Mouse (Mus musculus): ENCODE results near the gene Fhl5. TPM values are rescaled to one million over a fixed set of nuclear protein-coding genes. Genes with fewer than 3 reads are reported as not detected.
"Not testable (repeated sequence)": the region's sequence is repeated elsewhere in the genome, so short reads cannot be mapped to it uniquely, and the experiment has no call there.

The Fhl5 gene
- polyA plus RNA-seq (2015; fragmentation: Nextera tagmentation; extraction: Ambion mirVana), result not detected in 2 replicates

- H3K36me3 ChIP-seq, result 0 out of 2 replicates have a peak, but pooled peaks cover under 1% of the 10 kb centered on the region
- no peak within 1 kb of the TSS for H3K27ac ChIP-seq
- ATAC-seq (replicated peaks; ENCODE audit: low FRiP score), result no peak
- no peak within 1 kb of the TSS for H3K4me2 ChIP-seq
- H3K9me3 ChIP-seq (replicated peaks), result no peaks in the 10 kb centered on the region
- no peak within 1 kb of the TSS for H3K4me3 ChIP-seq (replicated peaks)
- H3K9ac ChIP-seq, result no peak within 1 kb of the TSS
- WGBS, result 86% methylated on average over 3 of the region's 3 CpGs
- H3K4me1 ChIP-seq, result no peaks in the 10 kb centered on the region
- H3K27me3 ChIP-seq, result no peaks in the 10 kb centered on the region
Measured at GRCm38 (mm10) chr4:25242776-25243175, at the start of gene Fhl5. Fhl5 (minus strand) TSS chr4:25242876.

- not testable (repeated sequence) for H3K4me1 ChIP-seq; H3K9ac ChIP-seq; ATAC-seq (replicated peaks; ENCODE audit: low FRiP score); H3K36me3 ChIP-seq; H3K27ac ChIP-seq; H3K27me3 ChIP-seq; H3K4me2 ChIP-seq; H3K9me3 ChIP-seq (replicated peaks); H3K4me3 ChIP-seq (replicated peaks)
- 79% methylated on average over 1 of the region's 1 CpGs for WGBS
Measured at GRCm38 (mm10) chr4:25285002-25285401, 42.3 kb upstream of the Fhl5 start.

GRCm38 (mm10) chr4:25281671-25282038 is 39.0 kb upstream of the Fhl5 start, which contains the start of gene Ufl1:
Ufl1 (minus strand) TSS chr4:25281821.
- Histone ChIP-seq H3K9me3 (replicated peaks) (no peaks in the 10 kb centered on the region), H3K27ac (peak within 1 kb of the TSS; percentile 97), H3K4me1 (peaks cover 5% of the 10 kb centered on the region), H3K9ac (peak within 1 kb of the TSS; percentile 88), H3K4me2 (peak within 1 kb of the TSS; percentile 61), H3K27me3 (no peaks in the 10 kb centered on the region), H3K36me3 (peaks cover 27% of the 10 kb centered on the region), H3K4me3 (replicated peaks) (peak within 1 kb of the TSS; percentile 81)
- ATAC-seq (replicated peaks; ENCODE audit: low FRiP score), result peak; percentile 99
- WGBS, result 0% methylated on average over 29 of the region's 30 CpGs

GRCm38 (mm10) chr4:25280938-25281670 is 38.4 kb upstream of the Fhl5 start:
- H3K9ac ChIP-seq, result peak overlapping the region; percentile 88
- ATAC-seq (replicated peaks; ENCODE audit: low FRiP score), result peak; percentile 95
- peak overlapping the region; percentile 61 for H3K4me2 ChIP-seq
- no peaks in the 10 kb centered on the region for H3K27me3 ChIP-seq
- H3K27ac ChIP-seq, result peak overlapping the region; percentile 97
- under 1% methylated on average over 32 of the region's 32 CpGs for WGBS
- H3K4me3 ChIP-seq (replicated peaks), result peak overlapping the region; percentile 81
- H3K36me3 ChIP-seq, result peaks cover 28% of the 10 kb centered on the region
- no peaks in the 10 kb centered on the region for H3K9me3 ChIP-seq (replicated peaks)
- peaks cover 5% of the 10 kb centered on the region for H3K4me1 ChIP-seq

GRCm38 (mm10) chr4:25272861-25273627 is 30.4 kb upstream of the Fhl5 start:
- Histone ChIP-seq H3K4me2 (no peak overlapping the region), H3K4me3 (replicated peaks) (no peak overlapping the region), H3K36me3 (peaks cover 83% of the 10 kb centered on the region), H3K9ac (no peak overlapping the region), H3K27me3 (no peaks in the 10 kb centered on the region), H3K27ac (no peak overlapping the region), H3K4me1 (no peaks in the 10 kb centered on the region), H3K9me3 (replicated peaks) (no peaks in the 10 kb centered on the region)
- no peak for ATAC-seq (replicated peaks; ENCODE audit: low FRiP score)
- WGBS, result 78% methylated on average over 7 of the region's 7 CpGs

GRCm38 (mm10) chr4:25271926-25272325 is 29.2 kb upstream of the Fhl5 start:
- Histone ChIP-seq H3K36me3 (peaks cover 83% of the 10 kb centered on the region), H3K27me3 (no peaks in the 10 kb centered on the region), H3K27ac (no peak overlapping the region), H3K9ac (no peak overlapping the region), H3K9me3 (replicated peaks) (no peaks in the 10 kb centered on the region), H3K4me3 (replicated peaks) (no peak overlapping the region), H3K4me1 (no peaks in the 10 kb centered on the region), H3K4me2 (no peak overlapping the region)
- no peak for ATAC-seq (replicated peaks; ENCODE audit: low FRiP score)
- WGBS, result 97% methylated on average over 1 of the region's 1 CpGs

GRCm38 (mm10) chr4:25267144-25267543 is 24.5 kb upstream of the Fhl5 start:
- Histone ChIP-seq H3K27me3 (no peaks in the 10 kb centered on the region), H3K36me3 (peaks cover 80% of the 10 kb centered on the region), H3K4me2 (no peak overlapping the region), H3K4me3 (replicated peaks) (no peak overlapping the region), H3K9me3 (replicated peaks) (no peaks in the 10 kb centered on the region), H3K4me1 (no peaks in the 10 kb centered on the region), H3K9ac (no peak overlapping the region), H3K27ac (no peak overlapping the region)
- no peak for ATAC-seq (replicated peaks; ENCODE audit: low FRiP score)
- WGBS, result 93% methylated on average over 3 of the region's 3 CpGs

GRCm38 (mm10) chr4:25257822-25258398 is 15.2 kb upstream of the Fhl5 start:
- H3K9ac ChIP-seq, result no peak overlapping the region
- 89% methylated on average over 7 of the region's 7 CpGs for WGBS
- H3K4me1 ChIP-seq, result no peaks in the 10 kb centered on the region
- H3K27ac ChIP-seq, result no peak overlapping the region
- H3K36me3 ChIP-seq, result peaks cover 55% of the 10 kb centered on the region
- no peak for ATAC-seq (replicated peaks; ENCODE audit: low FRiP score)
- H3K4me3 ChIP-seq (replicated peaks), result no peak overlapping the region
- H3K9me3 ChIP-seq (replicated peaks), result no peaks in the 10 kb centered on the region
- no peaks in the 10 kb centered on the region for H3K27me3 ChIP-seq
- no peak overlapping the region for H3K4me2 ChIP-seq

GRCm38 (mm10) chr4:25235663-25236062 is 7.0 kb downstream of the Fhl5 start:
- ATAC-seq (replicated peaks; ENCODE audit: low FRiP score); H3K4me1 ChIP-seq; H3K36me3 ChIP-seq; H3K27ac ChIP-seq; H3K4me2 ChIP-seq; H3K4me3 ChIP-seq (replicated peaks); H3K27me3 ChIP-seq; H3K9ac ChIP-seq; H3K9me3 ChIP-seq (replicated peaks): not testable (repeated sequence)
- 71% methylated on average over 1 of the region's 1 CpGs for WGBS

- H3K4me1 ChIP-seq; H3K36me3 ChIP-seq; H3K4me2 ChIP-seq; H3K9ac ChIP-seq; H3K27me3 ChIP-seq; H3K27ac ChIP-seq; ATAC-seq (replicated peaks; ENCODE audit: low FRiP score); H3K9me3 ChIP-seq (replicated peaks); H3K4me3 ChIP-seq (replicated peaks): not testable (repeated sequence)
- 96% methylated on average over 1 of the region's 1 CpGs for WGBS
Measured at GRCm38 (mm10) chr4:25233767-25234166, 8.9 kb downstream of the Fhl5 start.

GRCm38 (mm10) chr4:25232546-25232945 is 10.1 kb downstream of the Fhl5 start:
- Histone ChIP-seq H3K9ac (no peak overlapping the region), H3K27me3 (no peaks in the 10 kb centered on the region), H3K4me1 (no peaks in the 10 kb centered on the region), H3K4me2 (no peak overlapping the region), H3K27ac (no peak overlapping the region), H3K9me3 (replicated peaks) (no peaks in the 10 kb centered on the region), H3K36me3 (no peaks in the 10 kb centered on the region), H3K4me3 (replicated peaks) (no peak overlapping the region)
- WGBS, result 92% methylated on average over 3 of the region's 3 CpGs
- no peak for ATAC-seq (replicated peaks; ENCODE audit: low FRiP score)

- Histone ChIP-seq H3K4me3 (replicated peaks) (no peak overlapping the region), H3K36me3 (no peaks in the 10 kb centered on the region), H3K9ac (no peak overlapping the region), H3K27ac (no peak overlapping the region), H3K4me1 (no peaks in the 10 kb centered on the region), H3K4me2 (no peak overlapping the region), H3K27me3 (no peaks in the 10 kb centered on the region), H3K9me3 (replicated peaks) (no peaks in the 10 kb centered on the region)
- no peak for ATAC-seq (replicated peaks; ENCODE audit: low FRiP score)
- WGBS, result 7% methylated on average over 1 of the region's 1 CpGs
Measured at GRCm38 (mm10) chr4:25227527-25227926, 15.1 kb downstream of the Fhl5 start.
